Mouse (Mus musculus) midbrain, embryonic 13.5 days (tissue): ENCODE measurements around the gene Atxn7l2. TPM values are rescaled to one million over a fixed set of nuclear protein-coding genes. Genes with fewer than 3 reads are reported as not detected.

Experiments
- ATAC-seq: fragments of 200-750 bp; cut with Nextera tagmentation; 2 replicates; pipeline ENCODE4 v1.8.0; 2017; ENCODE audit warnings: mild to moderate bottlenecking, moderate TSS enrichment, moderate library complexity
- H3K27ac ChIP-seq: fragments of 300-500 bp; sonication (generic); 2 replicates; pipeline ENCODE4 v1.5.1; 2015; ENCODE audit warnings: inconsistent platforms, mild to moderate bottlenecking, moderate library complexity
- H3K27me3 ChIP-seq: fragments of 300-500 bp; sonication (generic); 2 replicates; pipeline ENCODE4 v1.6.1; 2015; ENCODE audit warnings: mild to moderate bottlenecking, inconsistent platforms
- H3K36me3 ChIP-seq: fragments of 300-500 bp; sonication (generic); 2 replicates; pipeline ENCODE4 v1.6.1; 2015; ENCODE audit warnings: mild to moderate bottlenecking, inconsistent platforms
- H3K4me1 ChIP-seq: fragments of 300-500 bp; sonication (generic); replicated peaks from 2 replicates; pipeline ENCODE4 v1.6.1; 2015; ENCODE audit warnings: inconsistent platforms
- H3K4me2 ChIP-seq: fragments of 300-500 bp; sonication (generic); replicated peaks from 2 replicates; pipeline ENCODE4 v1.6.1; 2015; ENCODE audit warnings: moderate library complexity, mild to moderate bottlenecking, inconsistent platforms
- H3K4me3 ChIP-seq: fragments of 300-500 bp; sonication (generic); replicated peaks from 2 replicates; pipeline ENCODE4 v1.5.1; 2015; ENCODE audit warnings: mild to moderate bottlenecking, inconsistent platforms
- H3K9ac ChIP-seq: fragments of 300-500 bp; sonication (generic); replicated peaks from 2 replicates; pipeline ENCODE4 v1.6.1; 2015; ENCODE audit warnings: mild to moderate bottlenecking, inconsistent platforms
- H3K9me3 ChIP-seq: fragments of 300-500 bp; sonication (generic); 2 replicates; pipeline ENCODE4 v1.6.1; 2016; ENCODE audit warnings: mild to moderate bottlenecking, inconsistent platforms
- WGBS: fragments of 180-500 bp; shearing (Covaris S2); methylation state at CpG from one replicate; pipeline ENCODE4 v1.1.7; 2015; 5-methylcytosine and 5-hydroxymethylcytosine counted together
- polyA plus RNA-seq: library from polyadenylated mRNA; unstranded; fragments of >200 nt; fragmentation: Nextera tagmentation; extraction: Ambion mirVana; gene quantifications from 2 replicates; pipeline ENCODE4 v1.2.1, GENCODE M21; 2015

Atxn7l2 gene
- polyA plus RNA-seq, 1 experiment from 2014 or later, result 28.8 TPM

DNA sequence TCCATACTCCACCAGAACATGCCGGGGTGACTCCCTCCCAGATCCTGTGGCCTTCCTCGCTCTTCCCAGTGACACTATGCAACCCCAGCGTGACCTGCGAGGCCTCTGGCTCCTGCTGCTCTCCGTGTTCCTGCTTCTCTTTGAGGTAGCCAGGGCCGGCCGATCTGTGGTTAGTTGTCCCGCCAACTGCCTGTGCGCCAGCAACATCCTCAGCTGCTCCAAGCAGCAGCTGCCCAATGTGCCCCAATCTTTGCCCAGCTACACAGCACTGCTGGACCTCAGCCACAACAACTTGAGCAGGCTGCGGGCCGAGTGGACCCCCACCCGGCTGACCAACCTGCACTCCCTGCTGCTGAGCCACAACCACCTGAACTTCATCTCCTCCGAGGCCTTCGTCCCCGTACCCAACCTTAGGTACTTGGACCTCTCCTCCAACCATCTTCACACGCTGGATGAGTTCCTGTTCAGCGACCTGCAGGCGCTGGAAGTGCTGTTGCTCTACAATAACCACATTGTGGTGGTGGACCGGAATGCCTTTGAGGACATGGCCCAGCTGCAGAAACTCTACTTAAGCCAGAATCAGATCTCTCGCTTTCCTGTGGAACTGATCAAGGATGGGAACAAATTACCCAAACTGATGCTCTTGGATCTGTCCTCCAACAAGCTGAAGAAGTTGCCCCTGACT is 23.5 kb downstream of the Atxn7l2 start:
- no peaks in the 10 kb centered on the region for H3K9me3 ChIP-seq
- peak overlapping the region; percentile 86; the same call in 1 of the 2 replicates for H3K9ac ChIP-seq
- H3K4me1 ChIP-seq, result peaks cover 40% of the 10 kb centered on the region
- H3K36me3 ChIP-seq, result peaks cover 15% of the 10 kb centered on the region
- 67% methylated on average over 20 of the region's 20 CpGs for WGBS
- H3K4me3 ChIP-seq, result peak overlapping the region; percentile 78
- ATAC-seq, result peak; percentile 37
- H3K27ac ChIP-seq, result no peak overlapping the region
- peaks cover 11% of the 10 kb centered on the region for H3K27me3 ChIP-seq
- H3K4me2 ChIP-seq, result peak overlapping the region; percentile 92

DNA sequence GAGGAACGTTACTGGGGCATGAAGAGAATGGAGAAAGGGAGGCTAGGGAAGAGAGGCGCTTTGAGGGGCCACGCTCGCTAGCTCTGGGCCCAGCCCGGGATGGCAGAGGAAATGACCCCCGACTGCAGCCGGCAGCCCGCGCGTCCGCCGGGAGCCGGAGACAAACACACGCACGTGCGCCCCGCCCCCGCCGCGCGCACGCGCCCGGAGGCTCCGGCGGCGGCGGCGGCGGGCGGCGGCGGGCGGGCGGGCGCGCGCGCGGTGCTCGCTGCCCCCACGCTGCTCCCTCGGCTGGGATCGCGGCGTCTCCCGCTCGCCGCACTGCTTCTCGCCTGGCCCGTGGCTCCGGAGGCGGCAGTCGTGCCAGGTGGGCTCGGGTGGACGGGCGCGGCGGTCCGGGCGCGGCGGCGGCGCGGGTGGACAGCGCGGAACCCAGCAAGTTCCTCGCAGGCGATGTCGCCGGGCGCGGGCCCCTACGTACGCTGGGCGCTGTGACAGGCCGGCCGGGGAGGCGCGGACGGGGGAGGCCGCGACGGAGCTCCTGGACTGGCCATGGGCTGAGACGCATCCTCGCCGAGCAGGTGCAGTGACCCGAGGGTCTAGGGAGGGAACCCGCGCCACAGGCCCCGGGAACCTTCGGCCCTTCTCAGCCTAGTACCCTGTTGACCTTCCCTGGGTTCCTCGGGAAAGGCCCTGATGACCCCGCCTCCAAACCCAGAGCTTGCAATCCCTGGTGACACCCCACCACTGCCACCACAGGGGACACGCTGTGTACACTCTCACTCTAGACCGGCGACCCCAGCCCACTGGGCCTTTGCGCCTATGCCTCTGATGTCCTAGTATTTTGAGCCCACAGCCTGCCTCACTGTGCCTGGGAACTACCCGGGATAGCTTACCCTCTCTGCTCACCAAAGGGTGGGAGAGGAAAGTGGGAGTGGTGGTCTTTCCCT is 24.4 kb downstream of the Atxn7l2 start, which contains the start of gene Amigo1:
Gene Amigo1 (plus strand): TSS at position 238 of the 950 bp plus-strand sequence.
- ATAC-seq, result peak; percentile 84
- Histone ChIP-seq H3K27ac (peak within 1 kb of the TSS; percentile 72), H3K27me3 (peaks cover 11% of the 10 kb centered on the region), H3K9me3 (no peaks in the 10 kb centered on the region), H3K4me3 (peak within 1 kb of the TSS; percentile 78), H3K4me2 (peak within 1 kb of the TSS; percentile 92), H3K36me3 (peaks cover 15% of the 10 kb centered on the region), H3K9ac (peak within 1 kb of the TSS; percentile 86), H3K4me1 (peaks cover 40% of the 10 kb centered on the region)
- WGBS, result under 1% methylated on average over 92 of the region's 100 CpGs

GRCm38 (mm10) chr3:108185460-108186097 is 25.2 kb downstream of the Atxn7l2 start:
- H3K27me3 ChIP-seq, result peaks cover 11% of the 10 kb centered on the region
- H3K4me1 ChIP-seq, result peaks cover 40% of the 10 kb centered on the region
- H3K4me3 ChIP-seq, result peak overlapping the region; percentile 78
- 0 out of 2 replicates have a peak, but pooled peaks have one; percentile 34 for ATAC-seq
- 3% methylated on average over 16 of the region's 16 CpGs for WGBS
- peak overlapping the region; percentile 92 for H3K4me2 ChIP-seq
- H3K36me3 ChIP-seq, result peaks cover 13% of the 10 kb centered on the region
- no peaks in the 10 kb centered on the region for H3K9me3 ChIP-seq
- H3K27ac ChIP-seq, result no peak overlapping the region; the same call in 1 of the 2 replicates
- peak overlapping the region; percentile 86 for H3K9ac ChIP-seq

GRCm38 (mm10) chr3:108184742-108185141 is 26.0 kb downstream of the Atxn7l2 start:
- H3K9ac ChIP-seq, result no peak overlapping the region
- H3K4me1 ChIP-seq, result peaks cover 35% of the 10 kb centered on the region
- no peak for ATAC-seq

GRCm38 (mm10) chr3:108180514-108180913 is 30.2 kb downstream of the Atxn7l2 start:
- WGBS, result 33% methylated on average over 2 of the region's 2 CpGs
- Histone ChIP-seq H3K27me3 (peaks cover 6% of the 10 kb centered on the region), H3K27ac (no peak overlapping the region), H3K4me2 (no peak overlapping the region), H3K9ac (no peak overlapping the region), H3K4me3 (no peak overlapping the region), H3K9me3 (no peaks in the 10 kb centered on the region), H3K36me3 (no peaks in the 10 kb centered on the region), H3K4me1 (peaks cover 5% of the 10 kb centered on the region)
- ATAC-seq, result no peak

More at GRCm38 (mm10) chr3:108184742-108185141, 26.0 kb downstream of the Atxn7l2 start:
- 82% methylated on average over 3 of the region's 3 CpGs for WGBS
- no peak overlapping the region for H3K4me2 ChIP-seq
- H3K4me3 ChIP-seq, result no peak overlapping the region
- peaks cover 12% of the 10 kb centered on the region for H3K36me3 ChIP-seq
- no peaks in the 10 kb centered on the region for H3K9me3 ChIP-seq
- no peak overlapping the region for H3K27ac ChIP-seq
- peaks cover 11% of the 10 kb centered on the region for H3K27me3 ChIP-seq

- Histone ChIP-seq H3K9me3 (no peaks in the 10 kb centered on the region), H3K27me3 (no peaks in the 10 kb centered on the region), H3K9ac (no peak overlapping the region), H3K36me3 (no peaks in the 10 kb centered on the region), H3K27ac (no peak overlapping the region), H3K4me2 (no peak overlapping the region), H3K4me1 (peaks cover 18% of the 10 kb centered on the region), H3K4me3 (no peak overlapping the region)
- ATAC-seq, result no peak
- 81% methylated on average over 7 of the region's 7 CpGs for WGBS
Measured at GRCm38 (mm10) chr3:108178756-108179715, 31.7 kb downstream of the Atxn7l2 start.

DNA sequence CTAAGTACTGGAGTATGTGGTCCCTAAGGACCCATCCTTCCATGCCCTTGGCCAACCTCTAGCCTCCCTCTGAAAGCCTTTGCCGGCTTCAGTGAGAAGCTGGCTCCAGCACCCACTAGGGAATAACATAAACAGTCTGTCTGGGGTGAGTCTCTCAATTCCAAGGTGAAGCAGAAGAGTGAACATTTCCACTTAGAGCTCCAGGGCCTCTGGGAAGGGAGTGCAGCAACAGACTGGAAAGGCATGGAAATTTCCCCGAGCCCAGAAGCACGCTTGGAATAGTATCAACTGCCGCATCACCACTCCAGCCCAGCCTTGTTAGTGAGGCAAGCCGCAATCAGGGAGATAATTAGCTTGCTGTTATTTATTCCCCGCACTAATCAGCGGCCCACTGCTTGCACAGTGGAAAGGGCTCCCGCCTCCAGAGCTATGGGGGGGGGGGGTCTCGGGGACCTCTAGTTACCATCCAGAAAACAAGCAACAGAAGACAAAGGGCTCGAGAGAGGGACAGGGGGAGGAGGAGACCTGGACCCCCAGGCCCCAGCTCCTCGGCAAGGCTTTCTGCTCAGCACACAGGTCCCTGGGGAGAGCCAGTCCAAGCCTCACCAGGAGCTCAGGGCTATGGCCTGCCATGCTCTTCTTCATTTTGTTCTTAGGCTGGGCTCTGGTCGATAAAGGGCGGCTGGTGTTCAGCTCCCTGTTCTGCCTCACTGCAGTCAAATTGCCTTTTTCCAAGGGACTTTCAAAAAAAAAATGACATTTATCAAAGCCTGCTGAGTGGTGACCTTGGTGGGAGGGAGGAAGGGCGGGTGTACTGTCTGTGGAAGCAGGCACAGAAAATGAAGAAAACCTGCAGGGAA is 35.8 kb downstream of the Atxn7l2 start:
- ATAC-seq, result peak; percentile 90
- Histone ChIP-seq H3K9me3 (no peaks in the 10 kb centered on the region), H3K27me3 (no peaks in the 10 kb centered on the region), H3K4me3 (no peak overlapping the region), H3K4me1 (peaks cover 20% of the 10 kb centered on the region), H3K27ac (peak overlapping the region; percentile 89), H3K36me3 (no peaks in the 10 kb centered on the region), H3K9ac (0 out of 2 replicates have a peak overlapping the region, but pooled peaks have one; percentile 19), H3K4me2 (peak overlapping the region; percentile 37)
- 21% methylated on average over 14 of the region's 14 CpGs for WGBS

DNA sequence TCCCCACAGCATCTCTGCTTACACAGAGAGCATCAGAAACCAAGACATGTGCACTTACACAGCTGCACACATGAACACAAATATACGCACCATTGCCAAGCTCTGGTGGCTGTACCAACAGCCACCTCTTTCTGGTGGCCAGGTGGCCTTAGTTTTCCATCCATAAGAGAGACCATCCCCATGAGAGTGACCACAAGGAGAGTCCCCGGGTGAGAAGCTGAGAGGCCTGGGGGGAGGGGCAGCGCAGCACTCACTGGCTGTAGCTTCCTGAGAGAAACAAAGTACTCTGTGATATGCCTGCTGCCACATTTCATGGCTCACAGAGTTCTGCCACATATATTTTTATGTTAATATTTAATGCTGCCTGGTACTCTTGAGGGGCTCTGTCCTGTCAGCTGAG is 41.5 kb downstream of the Atxn7l2 start:
- H3K9ac ChIP-seq, result no peak overlapping the region
- no peaks in the 10 kb centered on the region for H3K27me3 ChIP-seq
- 28% methylated on average over 3 of the region's 3 CpGs for WGBS

GRCm38 (mm10) chr3:108167499-108167898 is 43.2 kb downstream of the Atxn7l2 start:
- no peak for ATAC-seq
- H3K4me2 ChIP-seq, result no peak overlapping the region
- no peak overlapping the region for H3K9ac ChIP-seq
- no peaks in the 10 kb centered on the region for H3K9me3 ChIP-seq
- H3K4me1 ChIP-seq, result peaks cover 47% of the 10 kb centered on the region
- WGBS, result 45% methylated on average over 14 of the region's 14 CpGs
- H3K36me3 ChIP-seq, result no peaks in the 10 kb centered on the region
- peak overlapping the region; percentile 79 for H3K27ac ChIP-seq
- no peak overlapping the region for H3K4me3 ChIP-seq
- no peaks in the 10 kb centered on the region for H3K27me3 ChIP-seq

More for the DNA sequence above, 41.5 kb downstream of the Atxn7l2 start:
- ATAC-seq, result no peak
- Histone ChIP-seq H3K9me3 (no peaks in the 10 kb centered on the region), H3K36me3 (no peaks in the 10 kb centered on the region), H3K27ac (no peak overlapping the region), H3K4me1 (peaks cover 51% of the 10 kb centered on the region), H3K4me2 (no peak overlapping the region), H3K4me3 (no peak overlapping the region)

DNA sequence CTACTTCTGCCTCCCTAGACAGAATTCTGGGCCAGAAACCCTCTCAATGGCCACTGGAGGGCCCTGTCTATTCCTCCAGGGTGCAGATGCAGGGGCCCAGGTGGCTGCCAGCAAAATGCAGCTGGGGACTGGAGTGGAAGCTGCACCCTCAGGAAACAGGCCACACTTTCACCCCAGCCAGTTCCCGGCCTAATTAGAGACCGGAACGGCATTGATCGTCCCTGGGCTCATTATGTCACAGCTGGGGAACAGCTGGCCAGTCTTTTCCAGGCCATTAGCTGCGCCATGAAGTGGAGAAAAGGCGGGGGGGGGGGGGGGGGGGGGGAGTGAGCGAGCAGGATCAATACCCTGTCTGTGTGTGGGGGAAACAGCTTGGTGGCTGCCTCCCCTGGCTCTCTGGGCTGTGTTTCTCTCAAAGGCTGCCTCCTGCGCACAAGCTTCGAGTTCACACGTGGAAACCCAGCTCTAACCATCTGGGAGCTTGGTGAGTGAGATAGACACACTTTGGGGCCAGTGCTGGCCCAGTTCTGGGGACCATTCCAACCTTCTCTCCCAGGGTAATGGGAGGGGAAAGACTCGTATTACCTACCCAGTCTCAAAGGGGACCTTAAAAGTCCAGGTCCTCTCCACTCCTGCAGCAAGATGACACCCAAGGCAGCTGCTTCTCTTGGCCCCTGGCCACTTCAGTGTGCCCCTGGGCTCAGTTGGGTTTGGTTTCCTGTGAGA is 44.1 kb downstream of the Atxn7l2 start:
- peak; percentile 61 for ATAC-seq
- Histone ChIP-seq H3K4me3 (no peak overlapping the region), H3K9ac (no peak overlapping the region), H3K27ac (peak overlapping the region; percentile 79), H3K27me3 (no peaks in the 10 kb centered on the region), H3K9me3 (no peaks in the 10 kb centered on the region), H3K4me1 (peaks cover 47% of the 10 kb centered on the region), H3K36me3 (no peaks in the 10 kb centered on the region), H3K4me2 (0 out of 2 replicates have a peak overlapping the region, but pooled peaks have one; percentile 4)
- WGBS, result 2% methylated on average over 9 of the region's 11 CpGs
